Mouse (Mus musculus): ENCODE results near the gene Anxa11.
"Not testable (repeated sequence)": the region's sequence is repeated elsewhere in the genome, so short reads cannot be mapped to it uniquely, and the experiment has no call there.

Gene Anxa11

GRCm38 (mm10) chr14:25841579-25841978, 377 bp upstream of the Anxa11 start:
- no peak for DNase-seq (ENCODE audit: low spot score in 2 of 2)

DNA sequence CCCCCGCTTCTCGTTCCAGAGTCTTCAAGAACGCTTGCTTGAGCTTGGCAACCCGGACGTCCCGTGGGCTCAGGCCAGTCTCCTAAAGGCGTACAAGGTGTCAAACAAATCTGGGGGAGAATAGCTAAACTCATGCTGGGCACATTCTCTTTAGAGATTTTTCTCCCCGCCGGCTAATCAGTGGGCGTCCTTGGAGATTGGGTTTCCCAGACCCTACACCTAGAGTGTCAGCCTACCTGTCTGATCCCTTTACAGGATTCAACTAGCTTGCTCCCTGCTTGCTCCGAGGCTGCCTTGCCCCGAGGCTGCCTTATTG, 690 bp downstream of the Anxa11 start:
- DNase-seq (ENCODE audit: low spot score in 2 of 2), result no peak

GRCm38 (mm10) chr14:25844372-25844771, 2.4 kb downstream of the Anxa11 start:
- DNase-seq (ENCODE audit: low spot score in 2 of 2), result no peak

DNA sequence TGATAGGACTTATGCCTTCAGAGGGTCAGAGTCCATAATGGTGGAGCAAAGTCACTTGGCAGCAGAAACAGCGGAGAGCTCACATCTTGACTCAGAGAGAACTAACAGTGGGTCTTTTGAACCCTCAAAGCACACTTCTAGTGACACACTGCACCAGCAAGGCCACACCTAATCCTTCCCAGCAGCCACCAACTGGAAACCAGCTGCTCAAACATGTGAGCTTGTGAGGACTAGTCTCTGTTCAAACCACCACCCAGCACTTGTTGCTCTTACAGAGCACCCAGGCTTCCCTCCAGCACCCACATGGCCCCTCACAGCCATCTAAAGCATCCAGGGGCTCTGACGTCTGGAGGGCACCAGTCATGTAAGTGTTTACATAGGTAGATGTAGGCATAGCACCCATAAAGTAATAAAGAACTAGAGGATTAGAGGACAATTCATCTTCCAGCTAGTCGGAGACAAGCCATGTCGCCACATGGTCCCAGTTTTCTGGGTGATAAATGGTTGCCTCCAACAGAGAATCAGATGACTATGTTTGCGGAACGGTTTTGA, 4.0 kb downstream of the Anxa11 start:
- no peak for DNase-seq (ENCODE audit: low spot score in 2 of 2)

GRCm38 (mm10) chr14:25846516-25846915, 4.6 kb downstream of the Anxa11 start:
- DNase-seq (ENCODE audit: low spot score in 2 of 2), result no peak

GRCm38 (mm10) chr14:25847660-25848059, 5.7 kb downstream of the Anxa11 start:
- no peak for DNase-seq (ENCODE audit: low spot score in 2 of 2)

DNA sequence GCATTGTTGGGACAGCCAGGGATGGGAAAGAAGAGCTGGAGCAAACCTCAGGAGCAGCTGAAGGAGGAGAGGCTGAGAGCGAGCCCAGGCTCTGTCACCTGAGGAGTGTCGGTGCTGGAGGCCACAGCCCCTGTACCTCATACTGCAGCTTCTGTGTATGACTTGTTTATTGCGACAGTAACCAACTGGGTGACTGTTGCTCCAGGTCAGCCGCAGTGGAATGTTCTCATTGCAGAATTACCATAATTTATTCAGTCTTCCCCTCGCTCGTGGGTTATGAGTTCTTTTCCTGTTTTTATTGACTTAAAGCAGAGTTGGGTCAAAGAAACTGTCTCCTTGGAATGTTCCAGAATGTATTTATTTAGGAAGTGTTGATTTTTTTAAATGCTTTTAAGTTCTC, 6.3 kb downstream of the Anxa11 start:
- DNase-seq (ENCODE audit: low spot score in 2 of 2), result no peak

DNA sequence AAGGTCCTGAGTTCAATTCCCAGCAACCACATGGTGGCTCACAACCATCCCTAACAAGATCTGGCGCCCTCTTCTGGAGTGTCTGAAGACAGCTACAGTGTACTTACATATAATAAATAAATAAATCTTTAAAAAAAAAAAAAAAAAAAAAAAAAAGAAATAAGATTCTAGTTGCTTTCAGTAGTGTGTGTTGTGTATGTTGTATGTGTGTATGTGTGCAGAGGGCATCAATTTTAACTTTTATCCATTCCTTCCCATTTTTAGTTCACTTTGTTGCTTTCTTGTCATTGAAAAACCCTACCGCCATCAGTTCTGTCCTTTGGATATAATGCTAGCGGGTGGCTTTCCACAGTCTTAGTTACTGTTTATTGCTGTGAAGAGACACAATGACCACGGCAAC, 6.8 kb downstream of the Anxa11 start:
- DNase-seq (ENCODE audit: low spot score in 2 of 2), result not testable (repeated sequence)

GRCm38 (mm10) chr14:25850433-25850832, 8.5 kb downstream of the Anxa11 start:
- DNase-seq (ENCODE audit: low spot score in 2 of 2), result no peak

- DNase-seq (ENCODE audit: low spot score in 2 of 2), result no peak
Observed at GRCm38 (mm10) chr14:25851189-25851588, 9.2 kb downstream of the Anxa11 start.

DNA sequence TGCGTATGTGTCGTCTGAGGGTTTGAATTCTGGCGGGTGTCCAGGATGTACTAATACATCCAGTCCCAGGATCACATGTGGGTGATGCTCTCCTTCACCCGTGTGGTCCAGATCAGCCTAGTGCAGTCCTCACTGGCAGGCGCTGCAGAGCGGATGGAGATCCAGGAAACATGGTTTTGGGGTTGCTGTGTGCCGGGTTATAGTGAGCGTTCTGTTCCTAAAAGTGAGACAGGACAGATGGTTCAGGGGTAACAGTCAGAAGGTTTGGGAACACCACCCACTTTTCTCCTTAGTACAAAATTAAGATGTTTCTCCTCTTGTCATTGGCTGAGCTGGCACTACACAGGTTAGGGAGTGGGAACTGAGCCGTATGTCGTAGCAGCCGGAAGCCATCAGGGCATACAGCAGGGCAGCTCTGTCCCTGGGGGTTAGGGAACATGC, 10.2 kb downstream of the Anxa11 start:
- no peak for DNase-seq (ENCODE audit: low spot score in 2 of 2)

GRCm38 (mm10) chr14:25853295-25853694, 11.3 kb downstream of the Anxa11 start:
- DNase-seq (ENCODE audit: low spot score in 2 of 2), result no peak

DNA sequence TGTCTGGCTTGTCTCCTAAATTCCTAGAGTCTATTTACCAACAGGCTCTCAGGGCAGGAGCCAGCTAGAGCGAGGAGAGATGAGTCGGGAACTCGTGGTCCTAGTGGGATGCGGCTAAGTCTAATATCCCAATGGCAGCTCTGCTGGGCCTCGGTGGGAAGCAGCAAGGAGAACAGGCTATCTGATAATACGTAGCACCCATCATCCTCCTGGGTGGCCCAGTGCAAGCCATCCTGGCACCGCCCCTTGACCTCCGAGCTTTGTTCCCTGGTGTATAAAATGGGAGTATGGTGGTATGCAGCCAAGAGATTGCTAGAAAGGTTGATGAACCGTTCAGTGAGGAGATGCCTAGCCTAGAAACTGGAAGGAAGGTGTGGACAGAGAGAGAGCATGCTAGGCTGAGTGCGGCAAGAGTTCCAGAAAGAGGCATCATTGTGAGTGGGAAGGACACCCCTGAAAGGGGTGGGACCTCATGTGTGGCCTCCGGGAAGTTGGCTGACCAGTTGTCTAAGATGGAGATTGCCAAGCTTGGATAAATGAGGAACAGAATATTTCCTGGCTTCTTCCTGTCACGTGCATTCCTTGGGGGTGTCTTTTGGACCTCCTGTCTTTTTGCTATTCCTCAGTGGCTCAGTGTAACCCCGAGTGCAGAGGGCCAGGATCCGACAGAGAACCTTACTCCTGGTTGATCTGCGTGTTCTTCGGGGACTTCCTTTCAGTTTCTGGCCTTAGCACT, 11.9 kb downstream of the Anxa11 start:
- DNase-seq (ENCODE audit: low spot score in 2 of 2), result no peak

- DNase-seq (ENCODE audit: low spot score in 2 of 2), result no peak
Observed at GRCm38 (mm10) chr14:25855241-25855885, 13.4 kb downstream of the Anxa11 start.

- no peak for DNase-seq (ENCODE audit: low spot score in 2 of 2)
Observed at GRCm38 (mm10) chr14:25857168-25857621, 15.2 kb downstream of the Anxa11 start.

GRCm38 (mm10) chr14:25857940-25858339, 16.0 kb downstream of the Anxa11 start:
- DNase-seq (ENCODE audit: low spot score in 2 of 2), result no peak

DNA sequence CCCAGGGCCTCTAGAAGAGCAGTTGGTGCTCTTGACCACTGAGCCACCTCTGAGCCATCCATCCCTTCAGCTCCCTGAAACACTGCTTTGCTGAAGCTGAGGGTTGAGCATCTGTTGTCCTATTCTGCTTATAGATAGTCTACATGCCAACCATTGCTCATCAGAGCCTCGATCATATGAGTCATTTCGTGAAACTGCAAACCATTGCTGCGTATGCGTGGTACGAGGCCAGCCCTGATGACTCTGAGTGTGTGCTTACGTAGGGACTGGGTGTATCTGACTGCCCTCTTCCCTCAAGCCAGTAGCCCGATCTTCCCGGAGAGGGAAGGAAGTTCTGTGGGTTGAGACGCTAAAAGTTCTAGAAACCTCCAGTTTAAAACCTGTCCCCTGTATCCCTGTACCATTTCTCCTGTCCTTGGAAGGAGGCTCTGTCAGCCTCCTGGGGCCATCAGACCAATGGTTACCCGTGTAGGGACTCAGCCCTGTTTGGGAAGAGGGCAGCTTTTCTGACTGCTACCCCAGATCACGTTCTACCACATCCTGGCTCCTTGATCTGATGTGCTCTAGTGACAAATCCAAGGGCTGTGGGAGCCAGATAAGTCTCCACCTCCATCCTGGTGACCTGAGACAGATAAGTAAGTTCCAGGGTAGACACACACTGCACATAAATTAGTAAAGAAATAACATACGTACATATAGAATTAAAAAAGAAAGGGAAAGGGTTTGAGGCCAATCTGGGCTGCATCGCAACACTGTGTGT, 20.0 kb downstream of the Anxa11 start:
- DNase-seq (ENCODE audit: low spot score in 2 of 2), result no peak

GRCm38 (mm10) chr14:25863721-25864120, 21.8 kb downstream of the Anxa11 start:
- no peak for DNase-seq (ENCODE audit: low spot score in 2 of 2)

- no peak for DNase-seq (ENCODE audit: low spot score in 2 of 2)
Observed at GRCm38 (mm10) chr14:25865251-25865650, 23.3 kb downstream of the Anxa11 start.

GRCm38 (mm10) chr14:25866384-25866783, 24.4 kb downstream of the Anxa11 start:
- DNase-seq (ENCODE audit: low spot score in 2 of 2), result no peak

DNA sequence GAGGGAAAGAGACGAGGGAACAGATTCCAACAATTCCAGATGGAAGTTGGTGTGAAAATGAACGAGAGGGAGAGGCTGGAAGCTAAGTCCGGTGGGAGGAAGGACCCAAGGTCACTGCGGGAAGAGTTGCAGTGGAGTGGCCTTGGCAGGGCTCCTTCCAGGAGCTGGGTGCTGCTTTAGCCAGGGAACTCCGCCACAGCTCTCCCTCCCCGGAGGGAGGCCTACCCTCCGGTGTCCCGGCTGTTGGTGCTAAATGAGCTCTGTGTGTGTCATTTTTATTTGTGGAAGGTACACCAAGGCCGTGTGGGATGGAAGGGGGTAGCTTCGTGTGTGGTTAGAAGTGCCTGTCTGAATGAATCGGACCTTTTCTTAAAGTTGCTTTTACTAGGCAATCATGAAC, 24.9 kb downstream of the Anxa11 start:
- no peak for DNase-seq (ENCODE audit: low spot score in 2 of 2)

DNA sequence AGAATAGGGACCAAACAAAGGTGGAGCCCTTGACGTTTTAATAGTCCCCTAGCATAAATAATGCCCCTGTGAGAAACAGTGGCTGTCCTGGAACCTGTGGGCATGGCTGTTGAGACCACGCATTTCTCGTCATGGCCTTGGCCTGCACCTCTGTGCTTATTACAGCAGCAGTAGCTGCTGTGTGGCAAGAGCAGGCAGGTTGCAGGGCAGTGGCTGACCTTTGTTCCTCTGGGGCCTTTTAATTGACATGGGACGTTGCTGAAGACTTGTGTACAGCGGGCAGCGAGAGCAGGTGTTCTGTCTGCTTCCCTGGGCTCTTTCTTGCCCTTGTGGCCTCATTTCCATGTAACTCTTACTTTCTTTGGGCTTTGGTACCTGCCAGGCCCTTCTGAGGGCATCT, 25.9 kb downstream of the Anxa11 start:
- no peak for DNase-seq (ENCODE audit: low spot score in 2 of 2)

GRCm38 (mm10) chr14:25868706-25869105, 26.8 kb downstream of the Anxa11 start:
- no peak for DNase-seq (ENCODE audit: low spot score in 2 of 2)
